Mouse (Mus musculus): ENCODE results near the gene Fam181a. TPM values are rescaled to one million over a fixed set of nuclear protein-coding genes. Genes with fewer than 3 reads are reported as not detected.

The Fam181a gene
- polyA plus RNA-seq, 1 experiment, result not detected

DNA sequence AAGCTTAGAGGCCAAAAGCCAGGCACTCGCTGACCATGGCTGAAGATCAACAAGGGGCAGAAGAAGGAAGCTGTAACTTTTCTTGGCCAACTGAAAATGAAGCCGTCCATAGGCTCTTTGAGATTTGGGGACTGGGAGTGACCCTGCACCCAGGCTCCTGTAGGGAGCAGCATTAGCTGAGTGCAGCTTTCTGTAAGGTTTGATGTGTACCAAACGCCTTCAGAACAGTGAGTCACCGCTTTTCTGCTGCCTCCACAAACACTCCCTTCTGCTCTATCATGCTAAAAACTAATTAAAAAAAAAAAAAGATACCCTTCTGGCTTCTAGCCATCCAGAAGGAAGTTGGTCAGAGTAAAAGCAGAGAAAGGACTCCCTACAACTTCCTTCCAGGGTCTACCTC, 34.4 kb upstream of the Fam181a start:
- Histone ChIP-seq H3K27ac (ENCODE audit: insufficient read depth, low read length) (no peak overlapping the region), H3K27me3 (ENCODE audit: control insufficient read depth, insufficient read depth, low read length, poor library complexity, severe bottlenecking) (no peaks in the 10 kb centered on the region), H3K9me3 (replicated peaks; ENCODE audit: control insufficient read depth, insufficient read depth, low read length, poor library complexity, severe bottlenecking) (no peaks in the 10 kb centered on the region; the same call in 1 of the 2 replicates), H3K36me3 (ENCODE audit: control insufficient read depth, insufficient read depth, low read length, poor library complexity, severe bottlenecking) (no peaks in the 10 kb centered on the region), H3K4me3 (ENCODE audit: low read depth, low read length) (no peak overlapping the region), H3K4me1 (ENCODE audit: control insufficient read depth, insufficient read depth, low read length) (no peaks in the 10 kb centered on the region), H3K9ac (ENCODE audit: low read depth, poor library complexity, severe bottlenecking) (no peak overlapping the region)
- TF ChIP-seq CTCF (IDR thresholded peaks at IDR 0.05; ENCODE audit: low read depth, low read length), result no peak
- TF ChIP-seq POLR2A (IDR thresholded peaks at IDR 0.05; ENCODE audit: insufficient read depth, low read length), result no peak
- no peak for TF ChIP-seq EP300 (IDR thresholded peaks at IDR 0.05; ENCODE audit: insufficient read depth, low read depth, low read length)

- TF ChIP-seq EP300 (IDR thresholded peaks at IDR 0.05; ENCODE audit: insufficient read depth, low read depth, low read length) (no peak), POLR2A (IDR thresholded peaks at IDR 0.05; ENCODE audit: insufficient read depth, low read length) (no peak), CTCF (IDR thresholded peaks at IDR 0.05; ENCODE audit: low read depth, low read length) (no peak)
- no peak overlapping the region for H3K4me3 ChIP-seq (ENCODE audit: low read depth, low read length)
- no peak overlapping the region for H3K27ac ChIP-seq (ENCODE audit: insufficient read depth, low read length)
- H3K27me3 ChIP-seq (ENCODE audit: control insufficient read depth, insufficient read depth, low read length, poor library complexity, severe bottlenecking), result no peaks in the 10 kb centered on the region
- H3K36me3 ChIP-seq (ENCODE audit: control insufficient read depth, insufficient read depth, low read length, poor library complexity, severe bottlenecking), result no peaks in the 10 kb centered on the region
- no peaks in the 10 kb centered on the region; the same call in 1 of the 2 replicates for H3K9me3 ChIP-seq (replicated peaks; ENCODE audit: control insufficient read depth, insufficient read depth, low read length, poor library complexity, severe bottlenecking)
- no peak overlapping the region for H3K9ac ChIP-seq (ENCODE audit: low read depth, poor library complexity, severe bottlenecking)
- no peaks in the 10 kb centered on the region for H3K4me1 ChIP-seq (ENCODE audit: control insufficient read depth, insufficient read depth, low read length)
These were observed 29.3 kb upstream of the Fam181a start for GRCm38 (mm10) chr12:103281491-103281890.

DNA sequence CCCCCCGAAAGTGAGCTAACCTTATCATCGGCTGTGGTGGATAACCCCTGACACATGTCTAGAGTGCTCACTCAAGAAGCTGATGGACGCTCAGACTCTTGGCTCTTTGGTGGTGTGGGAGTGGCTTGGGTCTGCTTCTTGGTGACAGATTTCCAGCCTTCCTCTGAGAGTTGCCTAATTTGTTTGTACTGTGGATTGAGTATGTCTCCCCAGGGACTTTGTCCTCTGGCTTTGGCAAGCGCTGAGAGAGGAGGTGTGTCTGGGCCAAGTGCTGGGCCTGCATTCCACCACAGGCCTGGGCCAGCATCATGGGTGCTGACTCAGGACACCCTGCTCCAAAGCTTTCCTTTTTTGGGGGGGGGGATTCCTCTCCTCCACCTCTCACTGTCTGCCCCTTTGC, 28.9 kb upstream of the Fam181a start:
- no peak for TF ChIP-seq CTCF (IDR thresholded peaks at IDR 0.05; ENCODE audit: low read depth, low read length)
- no peak for TF ChIP-seq EP300 (IDR thresholded peaks at IDR 0.05; ENCODE audit: insufficient read depth, low read depth, low read length)
- no peak for TF ChIP-seq POLR2A (IDR thresholded peaks at IDR 0.05; ENCODE audit: insufficient read depth, low read length)
- Histone ChIP-seq H3K9ac (ENCODE audit: low read depth, poor library complexity, severe bottlenecking) (no peak overlapping the region), H3K27me3 (ENCODE audit: control insufficient read depth, insufficient read depth, low read length, poor library complexity, severe bottlenecking) (no peaks in the 10 kb centered on the region), H3K4me3 (ENCODE audit: low read depth, low read length) (no peak overlapping the region), H3K4me1 (ENCODE audit: control insufficient read depth, insufficient read depth, low read length) (no peaks in the 10 kb centered on the region), H3K36me3 (ENCODE audit: control insufficient read depth, insufficient read depth, low read length, poor library complexity, severe bottlenecking) (no peaks in the 10 kb centered on the region), H3K27ac (ENCODE audit: insufficient read depth, low read length) (no peak overlapping the region), H3K9me3 (replicated peaks; ENCODE audit: control insufficient read depth, insufficient read depth, low read length, poor library complexity, severe bottlenecking) (no peaks in the 10 kb centered on the region; the same call in 1 of the 2 replicates)

DNA sequence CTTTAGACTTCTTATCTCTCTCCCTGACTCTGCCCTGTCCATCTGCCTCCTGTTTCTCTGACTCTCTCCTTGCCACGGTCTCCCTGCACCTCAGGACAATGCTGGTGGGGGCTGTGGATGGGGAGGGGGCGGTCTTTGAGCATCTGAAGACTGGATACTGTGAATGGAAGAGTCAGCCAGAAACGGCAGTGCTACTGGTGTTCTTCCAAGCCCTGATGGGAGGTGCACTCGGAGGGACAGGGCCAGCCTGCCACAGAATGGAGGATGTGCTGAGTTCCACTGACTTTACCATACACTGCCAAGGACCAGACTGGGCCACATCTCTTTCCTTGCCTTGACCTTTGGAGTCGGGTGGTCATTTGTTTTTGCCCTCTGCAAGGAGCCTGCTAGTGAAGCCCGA, 27.8 kb upstream of the Fam181a start:
- Histone ChIP-seq H3K4me3 (ENCODE audit: low read depth, low read length) (no peak overlapping the region), H3K9ac (ENCODE audit: low read depth, poor library complexity, severe bottlenecking) (no peak overlapping the region), H3K27ac (ENCODE audit: insufficient read depth, low read length) (no peak overlapping the region), H3K36me3 (ENCODE audit: control insufficient read depth, insufficient read depth, low read length, poor library complexity, severe bottlenecking) (no peaks in the 10 kb centered on the region), H3K9me3 (replicated peaks; ENCODE audit: control insufficient read depth, insufficient read depth, low read length, poor library complexity, severe bottlenecking) (no peaks in the 10 kb centered on the region), H3K27me3 (ENCODE audit: control insufficient read depth, insufficient read depth, low read length, poor library complexity, severe bottlenecking) (no peaks in the 10 kb centered on the region), H3K4me1 (ENCODE audit: control insufficient read depth, insufficient read depth, low read length) (no peaks in the 10 kb centered on the region)
- TF ChIP-seq CTCF (IDR thresholded peaks at IDR 0.05; ENCODE audit: low read depth, low read length) (no peak), POLR2A (IDR thresholded peaks at IDR 0.05; ENCODE audit: insufficient read depth, low read length) (no peak)

DNA sequence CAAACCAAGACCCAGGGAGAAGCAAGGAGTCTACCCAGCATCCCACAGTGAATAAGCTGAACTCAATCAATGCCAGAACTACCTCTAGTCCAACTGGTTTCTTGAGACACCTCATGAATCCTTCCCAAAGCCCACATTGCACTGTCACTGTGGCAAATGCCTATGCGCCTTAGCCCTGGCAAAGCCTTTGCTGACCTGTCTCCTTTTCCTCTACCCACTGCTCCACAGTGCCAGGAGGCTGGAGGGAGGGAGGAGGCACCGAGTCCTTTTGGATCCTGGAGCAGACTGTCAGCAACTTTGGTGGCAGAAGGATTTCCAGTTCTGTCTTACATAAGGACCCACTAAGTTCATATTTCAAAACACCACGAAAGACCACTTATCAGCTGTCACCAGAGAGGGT, 27.4 kb upstream of the Fam181a start:
- H3K36me3 ChIP-seq (ENCODE audit: control insufficient read depth, insufficient read depth, low read length, poor library complexity, severe bottlenecking), result no peaks in the 10 kb centered on the region
- no peaks in the 10 kb centered on the region for H3K4me1 ChIP-seq (ENCODE audit: control insufficient read depth, insufficient read depth, low read length)
- no peak overlapping the region for H3K9ac ChIP-seq (ENCODE audit: low read depth, poor library complexity, severe bottlenecking)
- H3K27me3 ChIP-seq (ENCODE audit: control insufficient read depth, insufficient read depth, low read length, poor library complexity, severe bottlenecking), result no peaks in the 10 kb centered on the region
- no peak overlapping the region for H3K27ac ChIP-seq (ENCODE audit: insufficient read depth, low read length)
- TF ChIP-seq POLR2A (IDR thresholded peaks at IDR 0.05; ENCODE audit: insufficient read depth, low read length) (no peak), EP300 (IDR thresholded peaks at IDR 0.05; ENCODE audit: insufficient read depth, low read depth, low read length) (no peak), CTCF (IDR thresholded peaks at IDR 0.05; ENCODE audit: low read depth, low read length) (no peak)
- no peaks in the 10 kb centered on the region for H3K9me3 ChIP-seq (replicated peaks; ENCODE audit: control insufficient read depth, insufficient read depth, low read length, poor library complexity, severe bottlenecking)
- no peak overlapping the region for H3K4me3 ChIP-seq (ENCODE audit: low read depth, low read length)

DNA sequence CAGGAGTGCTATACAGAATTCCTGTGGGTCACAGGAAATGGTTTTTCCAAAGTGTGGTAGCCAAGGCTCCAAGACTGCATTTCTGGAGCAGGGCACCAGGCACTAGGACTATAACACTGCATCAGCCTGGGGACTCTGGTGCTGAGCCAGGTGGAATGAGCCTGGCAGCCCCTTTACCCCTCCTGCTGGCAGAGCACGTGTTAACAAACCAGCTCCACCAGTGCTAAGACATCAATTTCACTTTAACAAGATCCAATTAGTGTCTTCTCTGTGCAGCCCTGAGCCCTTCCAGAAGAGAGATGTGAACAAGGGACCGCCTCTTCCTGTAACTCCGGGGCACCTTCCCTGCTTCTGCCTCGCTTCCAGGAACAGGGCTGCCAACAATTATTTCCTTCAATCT, 23.5 kb upstream of the Fam181a start:
- TF ChIP-seq CTCF (IDR thresholded peaks at IDR 0.05; ENCODE audit: low read depth, low read length) (no peak), EP300 (IDR thresholded peaks at IDR 0.05; ENCODE audit: insufficient read depth, low read depth, low read length) (no peak), POLR2A (IDR thresholded peaks at IDR 0.05; ENCODE audit: insufficient read depth, low read length) (no peak)
- H3K36me3 ChIP-seq (ENCODE audit: control insufficient read depth, insufficient read depth, low read length, poor library complexity, severe bottlenecking), result no peaks in the 10 kb centered on the region
- no peak overlapping the region for H3K27ac ChIP-seq (ENCODE audit: insufficient read depth, low read length)
- no peak overlapping the region for H3K9ac ChIP-seq (ENCODE audit: low read depth, poor library complexity, severe bottlenecking)
- no peaks in the 10 kb centered on the region for H3K9me3 ChIP-seq (replicated peaks; ENCODE audit: control insufficient read depth, insufficient read depth, low read length, poor library complexity, severe bottlenecking)
- H3K27me3 ChIP-seq (ENCODE audit: control insufficient read depth, insufficient read depth, low read length, poor library complexity, severe bottlenecking), result no peaks in the 10 kb centered on the region
- H3K4me3 ChIP-seq (ENCODE audit: low read depth, low read length), result no peak overlapping the region
- H3K4me1 ChIP-seq (ENCODE audit: control insufficient read depth, insufficient read depth, low read length), result no peaks in the 10 kb centered on the region
